Mouse (Mus musculus) midbrain, embryonic 14.5 days (tissue): ENCODE measurements around the gene Pinlyp. TPM values are rescaled to one million over a fixed set of nuclear protein-coding genes. Genes with fewer than 3 reads are reported as not detected.

ENCODE experiments used
- ATAC-seq: fragments of 200-750 bp; cut with Nextera tagmentation; 2 replicates; pipeline ENCODE4 v1.8.0; 2017; ENCODE audit warnings: moderate number of reproducible peaks, moderate library complexity; ENCODE audit not compliant: low FRiP score, low TSS enrichment
- DNase-seq: peaks from one replicate; pipeline ENCODE4 v3.0.0-alpha.2; 2015
- H3K27ac ChIP-seq: fragments of 300-500 bp; sonication (generic); replicated peaks from 2 replicates; pipeline ENCODE4 v1.5.1; 2014; ENCODE audit warnings: mild to moderate bottlenecking, low read depth, low read length, moderate library complexity
- H3K27me3 ChIP-seq: fragments of 300-500 bp; sonication (generic); 2 replicates; pipeline ENCODE4 v1.6.1; 2014; ENCODE audit warnings: low read length, control low read depth, mixed read lengths; ENCODE audit not compliant: control insufficient read depth, insufficient read depth
- H3K36me3 ChIP-seq: fragments of 300-500 bp; sonication (generic); 2 replicates; pipeline ENCODE4 v1.6.1; 2014; ENCODE audit warnings: low read length, control low read depth; ENCODE audit not compliant: control insufficient read depth, insufficient read depth
- H3K4me1 ChIP-seq: fragments of 300-500 bp; sonication (generic); 2 replicates; pipeline ENCODE4 v1.6.1; 2014; ENCODE audit warnings: mild to moderate bottlenecking, antibody characterized with exemption, low read length, control low read depth; ENCODE audit not compliant: control insufficient read depth, insufficient read depth
- H3K4me2 ChIP-seq: fragments of 300-500 bp; sonication (generic); 2 replicates; pipeline ENCODE4 v1.6.1; 2014; ENCODE audit warnings: mild to moderate bottlenecking, low read length, moderate library complexity
- H3K4me3 ChIP-seq: fragments of 300-500 bp; sonication (generic); replicated peaks from 2 replicates; pipeline ENCODE4 v1.5.1; 2014; ENCODE audit warnings: low read depth, low read length
- H3K9ac ChIP-seq: fragments of 300-500 bp; sonication (generic); replicated peaks from 2 replicates; pipeline ENCODE4 v1.6.1; 2014; ENCODE audit warnings: mild to moderate bottlenecking, low read length, moderate library complexity
- H3K9me3 ChIP-seq: fragments of 300-500 bp; sonication (generic); 2 replicates; pipeline ENCODE4 v1.6.1; 2016; ENCODE audit warnings: low read length, control low read depth, mixed read lengths; ENCODE audit not compliant: control insufficient read depth
- whole genome bisulfite sequencing: fragments of 180-500 bp; shearing (Covaris S2); extraction: QIAGEN DNeasy Blood & Tissue Kit; methylation state at CpG from one replicate; pipeline ENCODE4 v1.1.7; 2014; 5-methylcytosine and 5-hydroxymethylcytosine counted together
- polyA plus RNA-seq: library from polyadenylated mRNA; unstranded; fragments of >200 nt; fragmentation: Nextera tagmentation; extraction: Ambion mirVana; gene quantifications from 2 replicates; pipeline ENCODE4 v1.2.1, GENCODE M21; 2014

The Pinlyp gene
- polyA plus RNA-seq, 1 experiment from 2014 or later, result not detected

DNA sequence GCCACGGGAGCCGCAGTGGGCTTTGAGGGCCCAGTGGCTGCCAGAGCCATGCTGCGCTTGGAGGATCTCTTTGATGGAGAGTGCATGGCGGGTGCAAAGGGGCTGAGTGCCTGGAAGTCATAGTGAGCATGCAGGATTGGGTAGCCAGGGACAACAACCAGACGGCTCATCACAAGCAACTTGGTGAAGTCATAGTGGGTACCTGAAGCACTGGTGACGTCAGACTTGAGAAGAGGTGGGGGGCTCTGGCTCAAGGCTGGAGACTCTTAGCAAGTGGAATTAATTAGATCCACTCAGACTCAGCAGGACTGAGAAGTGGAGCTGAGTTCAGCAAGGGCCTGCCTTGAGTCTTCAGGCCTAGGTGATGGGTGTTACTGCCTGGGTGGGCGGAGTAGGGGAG lies 33.6 kb downstream of the Pinlyp start, which contains the start of gene AC161166.1:
AC161166.1 (minus strand) TSS at position 101 of the 400 bp plus-strand sequence.
- no peak within 1 kb of the TSS for H3K4me3 ChIP-seq
- 90% methylated on average over 7 of the region's 7 CpGs for WGBS
- H3K27ac ChIP-seq, result no peak within 1 kb of the TSS
- ATAC-seq, result no peak
- H3K9me3 ChIP-seq, result no peaks in the 10 kb centered on the region
- H3K4me2 ChIP-seq, result no peak within 1 kb of the TSS
- DNase-seq, result no peak
- H3K9ac ChIP-seq, result no peak within 1 kb of the TSS
- H3K27me3 ChIP-seq, result no peaks in the 10 kb centered on the region
- peaks cover 61% of the 10 kb centered on the region for H3K36me3 ChIP-seq
- peaks cover 24% of the 10 kb centered on the region for H3K4me1 ChIP-seq

DNA sequence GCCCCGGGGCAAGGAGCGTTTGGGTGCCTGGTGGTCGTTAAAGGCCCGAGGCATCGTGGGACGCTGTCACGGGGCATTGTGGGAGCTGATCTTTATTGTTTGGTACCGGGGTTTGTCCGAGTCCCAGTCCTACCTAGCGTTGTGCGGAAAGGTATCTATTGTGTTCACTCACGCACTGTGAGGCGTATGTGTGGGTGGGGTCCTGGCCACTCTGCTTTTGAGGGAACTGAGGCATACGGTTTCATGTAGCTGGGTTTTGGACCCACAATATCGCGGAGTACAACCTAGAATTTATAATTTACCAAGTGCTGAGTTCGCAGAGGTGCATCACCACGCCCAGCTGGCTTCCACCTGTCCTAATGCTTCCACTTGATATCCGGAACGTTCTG lies 38.2 kb downstream of the Pinlyp start:
- H3K9ac ChIP-seq, result peak overlapping the region; percentile 91
- peak overlapping the region; percentile 63 for H3K4me3 ChIP-seq
- peaks cover 37% of the 10 kb centered on the region for H3K36me3 ChIP-seq
- DNase-seq (no peak), ATAC-seq (peak; percentile 19)
- H3K27ac ChIP-seq, result peak overlapping the region; percentile 100
- H3K27me3 ChIP-seq, result no peaks in the 10 kb centered on the region
- WGBS, result 1% methylated on average over 20 of the region's 20 CpGs
- peaks cover 53% of the 10 kb centered on the region for H3K4me1 ChIP-seq
- no peaks in the 10 kb centered on the region for H3K9me3 ChIP-seq
- peak overlapping the region; percentile 75 for H3K4me2 ChIP-seq

DNA sequence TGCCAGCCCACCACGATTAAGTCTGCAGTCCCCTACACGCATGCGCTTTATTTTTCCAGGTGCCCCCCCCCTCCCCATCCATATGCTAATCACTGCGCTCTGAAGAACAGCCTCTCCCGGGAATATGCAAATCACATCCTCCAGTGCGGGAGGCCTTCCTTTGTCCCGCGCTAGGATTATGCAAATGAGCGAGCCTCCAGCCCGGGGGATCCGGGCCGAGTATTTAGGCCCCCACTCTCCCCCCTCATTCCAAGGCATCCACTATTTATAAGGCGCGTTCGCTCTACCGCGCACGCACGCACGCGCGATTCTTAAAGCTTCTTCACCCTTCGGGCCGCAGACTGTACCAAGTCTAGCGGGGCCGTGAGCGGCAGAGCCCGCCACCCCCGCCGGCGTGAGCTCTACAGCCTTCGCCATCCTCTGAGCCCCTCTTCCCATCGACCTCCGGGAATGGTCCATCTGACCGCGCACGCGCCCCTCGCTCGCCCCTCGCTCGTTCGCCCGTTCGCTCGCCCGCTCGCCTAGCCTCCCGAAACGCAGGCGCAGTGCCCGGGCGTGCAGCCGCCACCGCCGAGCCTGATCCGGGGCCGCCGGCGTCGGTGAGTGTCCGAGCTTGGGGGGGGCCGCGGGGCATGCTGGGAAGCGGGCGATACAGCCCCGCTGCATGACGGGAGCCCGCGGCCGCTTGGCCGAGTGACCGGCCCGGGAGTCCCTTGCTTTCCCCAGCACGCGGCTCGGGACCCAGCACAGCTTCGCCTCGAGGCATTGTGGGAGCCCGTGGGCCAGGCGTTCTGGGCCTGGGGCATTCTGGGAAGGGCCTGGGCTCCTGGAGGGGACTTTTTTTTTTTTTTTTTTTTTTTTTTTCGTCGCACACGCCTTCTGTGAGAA lies 38.8 kb downstream of the Pinlyp start, which contains the start of gene Zfp428:
Zfp428 (plus strand) TSS at position 169 of the 888 bp plus-strand sequence.
- DNase-seq, result peak; percentile 98
- Histone ChIP-seq H3K27ac (peak within 1 kb of the TSS; percentile 100), H3K9me3 (no peaks in the 10 kb centered on the region), H3K27me3 (no peaks in the 10 kb centered on the region), H3K36me3 (peaks cover 37% of the 10 kb centered on the region), H3K9ac (peak within 1 kb of the TSS; percentile 91), H3K4me1 (peaks cover 53% of the 10 kb centered on the region), H3K4me3 (peak within 1 kb of the TSS; percentile 63), H3K4me2 (peak within 1 kb of the TSS; percentile 75)
- WGBS, result under 1% methylated on average over 82 of the region's 84 CpGs
- ATAC-seq, result peak; percentile 91

DNA sequence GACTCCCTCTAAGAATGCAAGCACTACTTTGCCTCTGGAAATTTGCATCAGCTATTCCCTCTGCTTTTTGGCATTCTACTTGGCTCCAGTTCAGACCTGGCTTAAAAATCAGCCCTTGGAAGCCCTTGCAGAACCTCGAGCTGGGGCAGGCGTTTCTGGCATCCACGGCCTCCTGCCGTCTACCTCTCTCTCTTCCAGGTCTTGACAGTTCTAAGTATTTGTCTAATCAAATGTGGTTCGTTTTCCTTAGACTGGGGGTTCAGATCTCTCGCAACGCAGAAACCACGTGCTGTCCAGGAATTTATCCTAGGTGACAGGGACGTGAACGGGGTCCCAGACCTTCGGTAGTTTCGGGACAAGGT lies 39.5 kb downstream of the Pinlyp start:
- H3K27me3 ChIP-seq, result no peaks in the 10 kb centered on the region
- H3K9me3 ChIP-seq, result no peaks in the 10 kb centered on the region
- peak overlapping the region; percentile 100 for H3K27ac ChIP-seq
- peak overlapping the region; percentile 63 for H3K4me3 ChIP-seq
- H3K4me2 ChIP-seq, result peak overlapping the region; percentile 75
- DNase-seq (no peak), ATAC-seq (no peak)
- under 1% methylated on average over 12 of the region's 12 CpGs for WGBS
- peaks cover 38% of the 10 kb centered on the region for H3K36me3 ChIP-seq
- peak overlapping the region; percentile 91 for H3K9ac ChIP-seq
- peaks cover 53% of the 10 kb centered on the region for H3K4me1 ChIP-seq

DNA sequence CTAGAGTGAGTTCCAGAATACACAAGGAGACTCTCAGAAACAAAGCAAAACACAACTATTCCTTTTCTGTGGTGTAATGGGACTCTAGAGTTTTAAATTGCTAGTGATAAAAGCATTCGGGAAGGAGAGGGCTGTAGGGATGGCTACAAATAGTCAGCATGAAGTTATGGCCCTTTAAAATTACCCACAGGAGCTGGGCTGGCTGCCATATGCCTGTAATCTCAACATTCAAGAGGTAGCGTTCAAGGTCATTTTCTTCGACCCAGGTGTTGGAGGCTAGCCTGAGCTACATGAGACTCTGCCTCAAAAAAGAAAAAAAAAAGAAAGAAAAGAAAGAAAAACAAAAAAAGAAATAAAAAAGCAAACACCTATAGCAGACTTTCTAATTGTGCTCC lies 39.9 kb downstream of the Pinlyp start:
- H3K9ac ChIP-seq, result peak overlapping the region; percentile 91
- DNase-seq (no peak), ATAC-seq (no peak)
- peaks cover 38% of the 10 kb centered on the region for H3K36me3 ChIP-seq
- 8% methylated on average over 3 of the region's 3 CpGs for WGBS
- H3K4me1 ChIP-seq, result peaks cover 53% of the 10 kb centered on the region
- H3K9me3 ChIP-seq, result no peaks in the 10 kb centered on the region
- peak overlapping the region; percentile 63 for H3K4me3 ChIP-seq
- no peaks in the 10 kb centered on the region for H3K27me3 ChIP-seq
- H3K4me2 ChIP-seq, result peak overlapping the region; percentile 75
- H3K27ac ChIP-seq, result peak overlapping the region; percentile 100

DNA sequence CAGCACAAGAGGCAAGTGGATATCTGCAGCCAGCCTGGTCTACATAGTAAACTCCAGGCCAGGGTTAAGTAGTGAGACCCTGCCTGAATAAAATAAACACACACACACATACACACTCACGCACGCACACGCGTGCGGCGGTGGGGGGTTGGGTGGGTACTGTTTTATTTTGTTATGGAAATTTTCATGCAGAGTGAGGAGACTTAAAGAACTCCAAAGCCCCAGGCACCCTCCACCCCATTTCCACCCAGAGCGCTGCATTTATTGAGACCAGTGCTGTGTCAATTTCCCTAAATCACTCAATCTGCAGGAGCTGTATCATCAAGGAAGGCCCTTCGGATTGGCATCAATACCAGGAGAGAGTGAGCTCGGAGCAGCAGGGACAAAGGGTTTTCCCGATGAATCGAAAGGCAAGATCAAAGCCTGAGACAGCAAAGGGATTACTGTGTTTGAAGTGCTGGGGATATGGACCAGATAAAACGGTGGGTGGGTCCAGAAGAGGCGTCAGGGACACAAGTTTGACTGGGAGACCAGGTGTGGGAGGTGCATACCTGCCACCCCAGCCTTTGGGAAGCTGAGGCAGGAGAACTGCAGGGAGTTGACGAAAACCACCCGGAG lies 40.4 kb downstream of the Pinlyp start:
- Histone ChIP-seq H3K4me2 (peak overlapping the region; percentile 75), H3K4me1 (peaks cover 50% of the 10 kb centered on the region), H3K9me3 (no peaks in the 10 kb centered on the region), H3K9ac (peak overlapping the region; percentile 91), H3K4me3 (peak overlapping the region; percentile 63), H3K36me3 (peaks cover 38% of the 10 kb centered on the region), H3K27me3 (no peaks in the 10 kb centered on the region), H3K27ac (peak overlapping the region; percentile 100)
- ATAC-seq (no peak), DNase-seq (peak; percentile 68)
- 4% methylated on average over 15 of the region's 15 CpGs for WGBS

DNA sequence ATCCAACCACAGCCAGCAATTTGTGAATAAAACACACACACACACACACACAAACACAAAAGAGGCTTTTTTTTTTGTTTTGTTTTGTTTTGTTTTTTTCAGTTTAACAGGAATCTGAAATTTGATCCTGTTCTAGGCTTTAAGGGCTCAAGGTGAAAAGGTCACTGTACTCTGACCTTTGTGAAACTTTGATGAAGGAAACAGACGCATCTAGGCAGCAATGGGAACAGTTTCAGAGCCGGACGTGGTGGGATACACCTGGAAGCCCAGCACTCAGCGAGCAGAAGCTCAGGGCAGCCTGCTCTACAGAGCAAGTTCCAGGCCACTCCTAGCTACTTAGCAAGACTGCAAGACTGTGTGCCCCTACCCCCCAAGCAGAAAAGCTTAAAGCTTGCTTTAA lies 41.0 kb downstream of the Pinlyp start:
- H3K9me3 ChIP-seq, result no peaks in the 10 kb centered on the region
- peak overlapping the region; percentile 75; the same call in 1 of the 2 replicates for H3K4me2 ChIP-seq
- 23% methylated on average over 4 of the region's 4 CpGs for WGBS
- H3K4me3 ChIP-seq, result no peak overlapping the region
- DNase-seq (no peak), ATAC-seq (no peak)
- H3K36me3 ChIP-seq, result peaks cover 45% of the 10 kb centered on the region
- H3K27ac ChIP-seq, result peak overlapping the region; percentile 100
- no peak overlapping the region for H3K9ac ChIP-seq
- no peaks in the 10 kb centered on the region for H3K27me3 ChIP-seq
- H3K4me1 ChIP-seq, result peaks cover 43% of the 10 kb centered on the region

DNA sequence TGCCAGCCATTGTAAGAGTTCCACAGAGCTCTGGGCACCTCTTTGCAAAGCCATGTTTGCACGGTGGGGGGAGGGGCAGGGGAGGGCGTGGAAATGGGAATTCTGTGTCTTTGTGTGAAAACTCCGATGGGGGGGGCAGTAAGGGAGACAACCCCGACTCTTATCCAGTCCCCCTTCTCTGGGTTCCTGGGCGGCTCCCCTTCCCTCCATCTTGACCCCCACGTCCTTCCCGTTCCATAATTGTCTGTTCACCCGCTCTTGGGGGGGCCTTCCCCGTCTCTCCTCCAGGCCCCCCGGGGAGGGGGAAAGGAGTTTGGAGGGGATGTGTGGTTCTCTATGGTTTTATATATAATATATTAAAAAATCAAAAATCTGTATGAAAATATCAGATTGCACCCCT lies 41.9 kb downstream of the Pinlyp start:
- Histone ChIP-seq H3K27ac (peak overlapping the region; percentile 100; the same call in 1 of the 2 replicates), H3K4me3 (no peak overlapping the region), H3K9me3 (no peaks in the 10 kb centered on the region), H3K4me2 (no peak overlapping the region), H3K27me3 (no peaks in the 10 kb centered on the region), H3K9ac (no peak overlapping the region; the same call in 1 of the 2 replicates), H3K36me3 (peaks cover 53% of the 10 kb centered on the region), H3K4me1 (peaks cover 36% of the 10 kb centered on the region)
- no peak for ATAC-seq
- WGBS, result 21% methylated on average over 10 of the region's 10 CpGs
- no peak for DNase-seq
